12 mouse cellular contexts compared by ENCODE assay signal in the genomic region with DNA sequence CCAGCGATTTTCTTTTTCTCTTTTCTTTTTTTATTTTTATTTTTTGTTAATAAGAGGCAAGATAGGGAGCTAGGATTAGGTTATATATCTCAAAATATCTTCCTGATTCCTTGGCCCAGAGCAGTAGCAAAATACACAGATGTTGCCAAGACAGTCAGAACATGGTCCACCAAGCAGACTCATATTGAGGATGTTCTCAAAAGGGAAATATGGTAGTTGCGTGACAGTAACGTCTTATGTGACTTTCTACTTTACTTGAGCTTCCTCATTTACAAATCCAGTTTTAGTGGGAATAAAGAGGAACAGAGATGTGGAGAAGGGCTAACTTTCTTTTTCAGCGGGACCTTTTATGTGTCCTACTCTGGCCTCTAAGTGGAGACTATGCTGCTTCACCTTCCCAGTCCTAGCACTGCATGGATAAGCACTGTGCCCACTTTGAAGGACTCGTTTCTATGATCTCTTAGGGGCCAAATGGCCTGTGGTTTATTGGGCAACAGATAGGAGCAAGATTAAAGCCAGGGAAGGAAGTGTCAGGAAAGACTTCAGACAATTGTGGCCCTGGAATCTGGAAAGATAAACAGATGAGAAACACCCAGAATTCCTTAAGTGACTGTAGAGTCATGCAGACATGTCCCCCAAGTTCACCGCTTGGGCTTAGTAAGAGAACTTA. TPM values are rescaled to one million over a fixed set of nuclear protein-coding genes. Genes with fewer than 3 reads are reported as not detected.
DNase-seq lines count a peak whose midpoint lies in the region; ATAC-seq and TF ChIP-seq lines count a peak whose summit lies in the region.
"Had no signal": no experiment of that assay in that cellular context is flagged by ENCODE, and none has a peak within 500 bp of the region (broad histone marks: within the 10 kb centered on the region; RNA-seq: fewer than 3 reads in every experiment).

No protein-coding gene starts in this region.

- no peak for TF ChIP-seq POLR2A in ES-Bruce4 (IDR thresholded peaks at IDR 0.05; ENCODE audit: insufficient read depth, low read length)

- peak overlapping the region; percentile 67 for H3K27ac ChIP-seq in kidney, embryonic 15.5 days
- 0 out of 2 replicates have a peak overlapping the region, but pooled peaks have one; percentile 16 for H3K27ac ChIP-seq in ES-Bruce4 (ENCODE audit: insufficient read depth, low read length)
- no peak overlapping the region for H3K27ac ChIP-seq in hindbrain, embryonic 10.5 days
- no peak overlapping the region for H3K27ac ChIP-seq in hindbrain, embryonic 14.5 days
- H3K27ac ChIP-seq in hindbrain, postnatal 0 days = no peak overlapping the region

- peaks cover 28% of the 10 kb centered on the region for H3K79me2 ChIP-seq in C2C12 (ENCODE audit: control insufficient read depth, insufficient read depth)

- WGBS in kidney, embryonic 15.5 days = 59% methylated on average over 6 of the region's 6 CpGs
- WGBS in hindbrain, embryonic 10.5 days = 85% methylated on average over 6 of the region's 6 CpGs
- 89% methylated on average over 6 of the region's 6 CpGs for WGBS in hindbrain, embryonic 14.5 days
- 89% methylated on average over 6 of the region's 6 CpGs for WGBS in hindbrain, postnatal 0 days

- DNase-seq in kidney, adult 11 months = no peak
- DNase-seq in hindbrain, embryonic 10.5 days (ENCODE audit: low spot score) = no peak
- no peak for DNase-seq in hindbrain, embryonic 14.5 days (ENCODE audit: low spot score)
- no peak for DNase-seq in hindbrain, postnatal 0 days (ENCODE audit: low spot score)
- DNase-seq: cerebellum, postnatal 10 days; kidney, adult 18-20 months; thymus, postnatal 25 days had no signal

- H3K4me2 ChIP-seq in kidney, embryonic 15.5 days = no peak overlapping the region
- no peak overlapping the region for H3K4me2 ChIP-seq in hindbrain, embryonic 14.5 days (replicated peaks)
- H3K4me2 ChIP-seq in hindbrain, postnatal 0 days (ENCODE audit: low read depth, low read length) = no peak overlapping the region

- peaks cover 56% of the 10 kb centered on the region for H3K4me1 ChIP-seq in kidney, embryonic 15.5 days
- H3K4me1 ChIP-seq in ES-Bruce4 (ENCODE audit: control insufficient read depth, insufficient read depth, low read length) = peaks cover 8% of the 10 kb centered on the region
- peaks cover 34% of the 10 kb centered on the region for H3K4me1 ChIP-seq in hindbrain, embryonic 10.5 days (replicated peaks)
- peaks cover 24% of the 10 kb centered on the region for H3K4me1 ChIP-seq in hindbrain, embryonic 14.5 days (replicated peaks; ENCODE audit: control insufficient read depth, insufficient read depth, low read length)
- H3K4me1 ChIP-seq in hindbrain, postnatal 0 days (ENCODE audit: insufficient read depth, low read length) = 0 out of 2 replicates have a peak, but pooled peaks cover 7% of the 10 kb centered on the region

- no peak for TF ChIP-seq EP300 in ES-Bruce4 (IDR thresholded peaks at IDR 0.05; ENCODE audit: insufficient read depth, low read depth, low read length)

- no peak overlapping the region for H3ac ChIP-seq in C2C12 (ENCODE audit: control insufficient read depth, insufficient read length, low read depth)

- H3K4me3 ChIP-seq in kidney, embryonic 15.5 days (replicated peaks) = no peak overlapping the region
- H3K4me3 ChIP-seq in C2C12 (ENCODE audit: insufficient read depth, poor library complexity, severe bottlenecking) = no peak overlapping the region
- H3K4me3 ChIP-seq in ES-Bruce4 (ENCODE audit: low read depth, low read length) = no peak overlapping the region
- no peak overlapping the region for H3K4me3 ChIP-seq in hindbrain, embryonic 10.5 days
- no peak overlapping the region for H3K4me3 ChIP-seq in hindbrain, embryonic 14.5 days (replicated peaks; ENCODE audit: low read length)
- no peak overlapping the region for H3K4me3 ChIP-seq in hindbrain, postnatal 0 days (ENCODE audit: low read length)

- ATAC-seq in kidney, embryonic 15.5 days (replicated peaks; ENCODE audit: low FRiP score) = no peak
- ATAC-seq in megakaryocyte, adult 5-6 weeks (ENCODE audit: poor library complexity, severe bottlenecking) = peak; percentile 77
- ATAC-seq in hindbrain, embryonic 14.5 days (ENCODE audit: low FRiP score) = no peak
- no peak for ATAC-seq in hindbrain, postnatal 0 days
- ATAC-seq: forebrain, embryonic 16.5 days had no signal

- peaks cover 6% of the 10 kb centered on the region for H3K79me3 ChIP-seq in C2C12 (ENCODE audit: low read depth)

- TF ChIP-seq CTCF in C2C12 (IDR thresholded peaks at IDR 0.05; ENCODE audit: control insufficient read depth, insufficient read depth, insufficient read length) = no peak
- TF ChIP-seq CTCF in ES-Bruce4 (IDR thresholded peaks at IDR 0.05; ENCODE audit: low read depth, low read length) = no peak
- no peak for TF ChIP-seq CTCF in hindbrain, postnatal 0 days (IDR thresholded peaks at IDR 0.05; ENCODE audit: low read depth)

- H3K9me3 ChIP-seq in kidney, embryonic 15.5 days (replicated peaks) = no peaks in the 10 kb centered on the region
- H3K9me3 ChIP-seq in ES-Bruce4 (replicated peaks; ENCODE audit: control insufficient read depth, insufficient read depth, low read length, poor library complexity, severe bottlenecking) = no peaks in the 10 kb centered on the region
- H3K9me3 ChIP-seq in hindbrain, embryonic 10.5 days = no peaks in the 10 kb centered on the region
- H3K9me3 ChIP-seq in hindbrain, embryonic 14.5 days (ENCODE audit: control insufficient read depth, low read length) = no peaks in the 10 kb centered on the region
- H3K9me3 ChIP-seq in hindbrain, postnatal 0 days (ENCODE audit: low read length) = no peaks in the 10 kb centered on the region

- H3K36me3 ChIP-seq in kidney, embryonic 15.5 days = peaks cover 14% of the 10 kb centered on the region
- H3K36me3 ChIP-seq in C2C12 (ENCODE audit: control insufficient read depth, insufficient read depth) (no peaks in the 10 kb centered on the region), ES-Bruce4 (ENCODE audit: control insufficient read depth, insufficient read depth, low read length, poor library complexity, severe bottlenecking) (peaks cover 15% of the 10 kb centered on the region)
- peaks cover 9% of the 10 kb centered on the region; the same call in 1 of the 2 replicates for H3K36me3 ChIP-seq in hindbrain, embryonic 10.5 days
- peaks cover 37% of the 10 kb centered on the region for H3K36me3 ChIP-seq in hindbrain, embryonic 14.5 days (replicated peaks; ENCODE audit: control insufficient read depth, insufficient read depth)
- H3K36me3 ChIP-seq in hindbrain, postnatal 0 days (ENCODE audit: insufficient read depth, low read length) = no peaks in the 10 kb centered on the region

- H3K9ac ChIP-seq in kidney, embryonic 15.5 days = no peak overlapping the region
- H3K9ac ChIP-seq in ES-Bruce4 (ENCODE audit: low read depth, poor library complexity, severe bottlenecking) = no peak overlapping the region
- no peak overlapping the region for H3K9ac ChIP-seq in hindbrain, embryonic 14.5 days
- no peak overlapping the region for H3K9ac ChIP-seq in hindbrain, postnatal 0 days (replicated peaks; ENCODE audit: low read length)

- H3K27me3 ChIP-seq in kidney, embryonic 15.5 days = peaks cover 7% of the 10 kb centered on the region; the same call in 1 of the 2 replicates
- H3K27me3 ChIP-seq in C2C12 (ENCODE audit: control insufficient read depth, insufficient read depth, insufficient read length) (no peaks in the 10 kb centered on the region), ES-Bruce4 (ENCODE audit: control insufficient read depth, insufficient read depth, low read length, poor library complexity, severe bottlenecking) (no peaks in the 10 kb centered on the region)
- H3K27me3 ChIP-seq in hindbrain, embryonic 10.5 days (ENCODE audit: insufficient read depth, poor library complexity, severe bottlenecking) = peaks cover 6% of the 10 kb centered on the region; the same call in 1 of the 2 replicates
- no peaks in the 10 kb centered on the region for H3K27me3 ChIP-seq in hindbrain, embryonic 14.5 days (ENCODE audit: control insufficient read depth, insufficient read depth, low read length)
- no peaks in the 10 kb centered on the region for H3K27me3 ChIP-seq in hindbrain, postnatal 0 days (ENCODE audit: insufficient read depth, low read length)

TF ChIP-seq in C2C12, 6 proteins besides CTCF, POLR2A, EP300 and RAD21:
- TF ChIP-seq CEBPB (IDR thresholded peaks at IDR 0.05; ENCODE audit: low read depth) = peak; percentile 80
- TF ChIP-seq MYOG (IDR thresholded peaks at IDR 0.05; ENCODE audit: control insufficient read depth, extremely low read depth, insufficient read length) = no peak
- no peak for TF ChIP-seq USF1 (IDR thresholded peaks at IDR 0.05; ENCODE audit: low read depth)

RNA-seq across cellular contexts. Expression of a gene that starts 6.1 kb away (rescaled TPM):
- polyA plus RNA-seq in kidney, embryonic 15.5 days (2015; fragmentation: Nextera tagmentation; extraction: Ambion mirVana) = 14.4 and 17.9 TPM in 2 replicates
- polyA plus RNA-seq in C2C12 (2012; fragmentation: generic; extraction: Trizol) = 14.0 TPM
- polyA plus RNA-seq in ES-Bruce4 (2011; ENCODE audit: insufficient read depth, insufficient read length, low read depth, missing spikeins) = 51.2 and 51.6 TPM in 2 replicates
- 27.9 and 29.8 TPM in 2 replicates for total RNA-seq in megakaryocyte, adult 5-6 weeks (2015)
- total RNA-seq in megakaryocyte, adult 5-6 weeks (2017) = 21.9 and 27.3 TPM in 2 replicates
- polyA plus RNA-seq in hindbrain, embryonic 10.5 days (2016; fragmentation: Nextera tagmentation; extraction: Ambion mirVana) = 12.9 and 14.0 TPM in 2 replicates
- 12.2 and 14.5 TPM in 2 replicates for polyA plus RNA-seq in hindbrain, embryonic 14.5 days (2014; fragmentation: Nextera tagmentation; extraction: Ambion mirVana)
- 18.5 and 19.1 TPM in 2 replicates for total RNA-seq in hindbrain, postnatal 0 days (2014; rRNA removed)
- 5.6 and 5.8 TPM in 2 replicates for polyA plus RNA-seq in hindbrain, postnatal 0 days (2015; fragmentation: Nextera tagmentation; extraction: Ambion mirVana)

RNA-seq across cellular contexts. Expression of a gene that starts 9.8 kb away (rescaled TPM):
- 2.8 and 6.7 TPM in 2 replicates for polyA plus RNA-seq in kidney, embryonic 15.5 days (2015; fragmentation: Nextera tagmentation; extraction: Ambion mirVana)
- polyA plus RNA-seq in C2C12 (2012; fragmentation: generic; extraction: Trizol) (4.0 TPM), ES-Bruce4 (2011; ENCODE audit: insufficient read depth, insufficient read length, low read depth, missing spikeins) (5.5 TPM in 1 of 2 replicates, not detected in the other)
- 28.1 and 37.2 TPM in 2 replicates for total RNA-seq in megakaryocyte, adult 5-6 weeks (2015)
- total RNA-seq in megakaryocyte, adult 5-6 weeks (2017) = 12.4 and 44.5 TPM in 2 replicates
- polyA plus RNA-seq in hindbrain, embryonic 10.5 days (2016; fragmentation: Nextera tagmentation; extraction: Ambion mirVana) = 2.6 and 4.0 TPM in 2 replicates
- polyA plus RNA-seq in hindbrain, embryonic 14.5 days (2014; fragmentation: Nextera tagmentation; extraction: Ambion mirVana) = 4.4 and 6.6 TPM in 2 replicates
- 6.5 and 10.6 TPM in 2 replicates for total RNA-seq in hindbrain, postnatal 0 days (2014; rRNA removed)
- polyA plus RNA-seq in hindbrain, postnatal 0 days (2015; fragmentation: Nextera tagmentation; extraction: Ambion mirVana) = 8.2 and 8.3 TPM in 2 replicates

Comparison
In these comparisons a context has a peak if more than half of its experiments do, and no peak if none do; other contexts are left out.
1. H3K27ac ChIP-seq: peak in kidney, embryonic 15.5 days (single experiment) and ES-Bruce4 (single experiment); none in hindbrain, embryonic 10.5 days (single experiment), hindbrain, embryonic 14.5 days (single experiment) and hindbrain, postnatal 0 days (single experiment).